Mouse (Mus musculus): ENCODE data around the gene Mcam. TPM values are rescaled to one million over a fixed set of nuclear protein-coding genes. Genes with fewer than 3 reads are reported as not detected.
"Not testable (repeated sequence)": the region's sequence is repeated elsewhere in the genome, so short reads cannot be mapped to it uniquely, and the experiment has no call there.

Mcam gene
- total and polyA plus RNA-seq, 2 experiments from 2014 or later, result 54.2 to 190 TPM

DNA sequence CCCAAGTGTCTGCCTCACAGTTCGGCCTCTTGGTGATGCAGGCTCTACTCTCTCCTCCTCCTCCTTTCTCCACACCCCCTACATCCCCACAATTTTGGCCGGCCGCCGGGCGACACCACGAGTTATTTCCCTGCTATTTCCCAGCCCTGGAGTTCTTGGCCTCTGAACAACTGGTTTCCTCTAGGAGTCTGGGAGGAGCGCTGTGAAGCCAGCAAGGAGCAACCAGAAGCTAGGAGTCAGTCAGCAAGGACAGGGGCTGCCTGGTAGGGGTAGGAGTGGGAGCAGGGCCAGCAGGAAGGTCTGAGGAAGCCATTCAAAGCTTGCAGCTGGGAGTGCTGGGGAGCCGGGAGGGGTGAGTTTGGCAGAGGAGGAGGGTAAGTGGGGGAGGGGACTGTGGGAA is 27.2 kb upstream of the Mcam start, which contains the start of gene C1qtnf5:
TSS of gene C1qtnf5 (plus strand) at position 136 of the 400 bp plus-strand sequence.
- Histone ChIP-seq H3K4me2 (ENCODE audit: low read depth, low read length) (peak within 1 kb of the TSS; percentile 40), H3K36me3 (replicated peaks; ENCODE audit: control insufficient read depth, insufficient read depth, low read length) (no peaks in the 10 kb centered on the region; the same call in 1 of the 2 replicates), H3K4me1 (ENCODE audit: control insufficient read depth, insufficient read depth) (peaks cover 32% of the 10 kb centered on the region), H3K27ac (ENCODE audit: low read depth) (peak within 1 kb of the TSS; percentile 68), H3K9ac (replicated peaks; ENCODE audit: low read depth, low read length) (peak within 1 kb of the TSS; percentile 7; the same call in 1 of the 2 replicates), H3K4me3 (ENCODE audit: low read depth, low read length) (peak within 1 kb of the TSS; percentile 12; the same call in 1 of the 2 replicates), H3K9me3 (replicated peaks; ENCODE audit: control insufficient read depth, low read length) (no peaks in the 10 kb centered on the region), H3K27me3 (ENCODE audit: control insufficient read depth, insufficient read depth, low read length) (no peaks in the 10 kb centered on the region)
- peak; percentile 76 for DNase-seq (ENCODE audit: low spot score)
- peak; percentile 66 for ATAC-seq (ENCODE audit: insufficient read depth, low read depth)
- TF ChIP-seq CTCF (IDR thresholded peaks at IDR 0.05; ENCODE audit: low read depth), result peak; percentile 16; the same call in 1 of the 2 replicates
- TF ChIP-seq EP300 (IDR thresholded peaks at IDR 0.05; ENCODE audit: low read depth), result no peak
- 9% methylated on average over 8 of the region's 8 CpGs for WGBS

- Histone ChIP-seq H3K4me1 (ENCODE audit: control insufficient read depth, insufficient read depth) (peaks cover 32% of the 10 kb centered on the region), H3K27me3 (ENCODE audit: control insufficient read depth, insufficient read depth, low read length) (no peaks in the 10 kb centered on the region), H3K4me2 (ENCODE audit: low read depth, low read length) (peak overlapping the region; percentile 40), H3K9ac (replicated peaks; ENCODE audit: low read depth, low read length) (peak overlapping the region; percentile 7; the same call in 1 of the 2 replicates), H3K4me3 (ENCODE audit: low read depth, low read length) (peak overlapping the region; percentile 12; the same call in 1 of the 2 replicates), H3K9me3 (replicated peaks; ENCODE audit: control insufficient read depth, low read length) (no peaks in the 10 kb centered on the region), H3K27ac (ENCODE audit: low read depth) (peak overlapping the region; percentile 68), H3K36me3 (replicated peaks; ENCODE audit: control insufficient read depth, insufficient read depth, low read length) (no peaks in the 10 kb centered on the region; the same call in 1 of the 2 replicates)
- ATAC-seq (ENCODE audit: insufficient read depth, low read depth) (no peak), DNase-seq (ENCODE audit: low spot score) (no peak)
- peak; percentile 21; the same call in 1 of the 2 replicates for TF ChIP-seq CTCF (IDR thresholded peaks at IDR 0.05; ENCODE audit: low read depth)
- TF ChIP-seq EP300 (IDR thresholded peaks at IDR 0.05; ENCODE audit: low read depth), result no peak
- WGBS, result 36% methylated on average over 25 of the region's 25 CpGs
Measured at GRCm38 (mm10) chr9:44107557-44108179, 26.6 kb upstream of the Mcam start.

DNA sequence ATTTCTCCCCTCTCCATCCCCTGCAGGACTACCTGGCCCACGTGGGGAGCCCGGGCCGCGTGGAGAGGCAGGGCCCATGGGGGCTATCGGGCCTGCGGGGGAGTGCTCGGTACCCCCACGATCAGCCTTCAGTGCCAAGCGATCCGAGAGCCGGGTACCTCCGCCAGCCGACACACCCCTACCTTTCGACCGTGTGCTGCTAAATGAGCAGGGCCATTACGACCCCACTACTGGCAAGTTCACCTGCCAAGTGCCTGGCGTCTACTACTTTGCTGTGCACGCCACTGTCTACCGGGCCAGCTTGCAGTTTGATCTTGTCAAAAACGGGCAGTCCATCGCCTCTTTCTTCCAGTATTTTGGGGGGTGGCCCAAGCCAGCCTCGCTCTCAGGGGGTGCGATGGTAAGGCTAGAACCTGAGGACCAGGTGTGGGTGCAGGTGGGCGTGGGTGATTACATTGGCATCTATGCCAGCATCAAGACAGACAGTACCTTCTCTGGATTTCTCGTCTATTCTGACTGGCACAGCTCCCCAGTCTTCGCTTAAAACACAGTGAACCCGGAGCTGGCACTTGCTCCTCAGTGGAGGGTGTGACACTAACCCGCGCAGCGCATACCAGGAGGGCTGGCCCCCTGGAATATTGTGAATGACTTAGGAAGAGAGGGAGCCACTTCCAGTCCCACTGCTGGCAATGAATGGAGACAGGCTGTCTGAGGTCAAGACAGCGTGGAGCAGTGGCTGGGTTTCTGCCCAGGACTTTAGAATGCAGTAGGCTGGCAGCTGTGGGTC is 25.8 kb upstream of the Mcam start:
- WGBS, result 78% methylated on average over 31 of the region's 31 CpGs
- DNase-seq (ENCODE audit: low spot score) (no peak), ATAC-seq (ENCODE audit: insufficient read depth, low read depth) (no peak)
- no peak overlapping the region for H3K9ac ChIP-seq (replicated peaks; ENCODE audit: low read depth, low read length)
- no peak overlapping the region for H3K27ac ChIP-seq (ENCODE audit: low read depth)
- peak overlapping the region; percentile 40; the same call in 1 of the 2 replicates for H3K4me2 ChIP-seq (ENCODE audit: low read depth, low read length)
- H3K4me1 ChIP-seq (ENCODE audit: control insufficient read depth, insufficient read depth), result peaks cover 32% of the 10 kb centered on the region
- no peaks in the 10 kb centered on the region for H3K27me3 ChIP-seq (ENCODE audit: control insufficient read depth, insufficient read depth, low read length)
- TF ChIP-seq CTCF (IDR thresholded peaks at IDR 0.05; ENCODE audit: low read depth) (no peak), EP300 (IDR thresholded peaks at IDR 0.05; ENCODE audit: low read depth) (no peak)
- no peaks in the 10 kb centered on the region for H3K9me3 ChIP-seq (replicated peaks; ENCODE audit: control insufficient read depth, low read length)
- no peaks in the 10 kb centered on the region; the same call in 1 of the 2 replicates for H3K36me3 ChIP-seq (replicated peaks; ENCODE audit: control insufficient read depth, insufficient read depth, low read length)
- 0 out of 2 replicates have a peak overlapping the region, but pooled peaks have one; percentile 12 for H3K4me3 ChIP-seq (ENCODE audit: low read depth, low read length)

GRCm38 (mm10) chr9:44109360-44110095 is 24.7 kb upstream of the Mcam start:
- Histone ChIP-seq H3K9ac (replicated peaks; ENCODE audit: low read depth, low read length) (no peak overlapping the region), H3K4me3 (ENCODE audit: low read depth, low read length) (peak overlapping the region; percentile 2; the same call in 1 of the 2 replicates), H3K4me1 (ENCODE audit: control insufficient read depth, insufficient read depth) (peaks cover 32% of the 10 kb centered on the region), H3K36me3 (replicated peaks; ENCODE audit: control insufficient read depth, insufficient read depth, low read length) (no peaks in the 10 kb centered on the region; the same call in 1 of the 2 replicates), H3K27me3 (ENCODE audit: control insufficient read depth, insufficient read depth, low read length) (no peaks in the 10 kb centered on the region), H3K27ac (ENCODE audit: low read depth) (no peak overlapping the region), H3K9me3 (replicated peaks; ENCODE audit: control insufficient read depth, low read length) (no peaks in the 10 kb centered on the region), H3K4me2 (ENCODE audit: low read depth, low read length) (peak overlapping the region; percentile 38)
- WGBS, result 26% methylated on average over 9 of the region's 9 CpGs
- TF ChIP-seq EP300 (IDR thresholded peaks at IDR 0.05; ENCODE audit: low read depth), result no peak
- peak; percentile 75 for TF ChIP-seq CTCF (IDR thresholded peaks at IDR 0.05; ENCODE audit: low read depth)
- DNase-seq (ENCODE audit: low spot score) (no peak), ATAC-seq (ENCODE audit: insufficient read depth, low read depth) (no peak)

DNA sequence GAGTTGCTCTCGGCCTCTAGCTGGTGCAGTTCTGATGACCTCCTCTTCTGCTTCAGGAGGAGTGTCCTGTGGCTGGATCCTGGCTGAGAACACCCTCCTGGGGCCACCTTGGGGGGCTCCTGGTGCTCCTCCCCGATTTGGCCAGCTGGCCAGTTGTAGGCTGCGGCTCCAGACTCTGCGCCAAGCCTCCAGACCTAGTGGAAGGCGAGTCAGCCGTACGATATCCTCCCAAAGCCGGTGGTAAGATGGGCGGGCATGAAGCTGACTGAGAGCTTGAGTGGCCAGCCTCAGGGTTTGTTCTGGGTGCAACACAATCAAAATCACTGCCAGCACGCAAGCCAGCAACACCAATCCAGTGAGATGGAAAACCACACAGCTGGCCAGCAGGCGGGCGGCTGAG is 22.4 kb upstream of the Mcam start:
- H3K27ac ChIP-seq (ENCODE audit: low read depth); H3K27me3 ChIP-seq (ENCODE audit: control insufficient read depth, insufficient read depth, low read length); H3K9me3 ChIP-seq (replicated peaks; ENCODE audit: control insufficient read depth, low read length); H3K9ac ChIP-seq (replicated peaks; ENCODE audit: low read depth, low read length); DNase-seq (ENCODE audit: low spot score); H3K36me3 ChIP-seq (replicated peaks; ENCODE audit: control insufficient read depth, insufficient read depth, low read length); ATAC-seq (ENCODE audit: insufficient read depth, low read depth); H3K4me3 ChIP-seq (ENCODE audit: low read depth, low read length): not testable (repeated sequence)
- WGBS, result 51% methylated on average over 9 of the region's 12 CpGs
- Histone ChIP-seq H3K4me2 (ENCODE audit: low read depth, low read length) (peak overlapping the region; percentile 65; the same call in 1 of the 2 replicates), H3K4me1 (ENCODE audit: control insufficient read depth, insufficient read depth) (peaks cover 32% of the 10 kb centered on the region)
